Mouse (Mus musculus): ENCODE measurements around the gene Olfr1104.

Gene Olfr1104

GRCm38 (mm10) chr2:87026980-87027379, at the start of gene Olfr1104:
Gene Olfr1104 (minus strand): TSS chr2:87027080.
- DNase-seq (ENCODE audit: low spot score in 2 of 2), result no peak

- DNase-seq (ENCODE audit: low spot score in 2 of 2), result no peak
Measured at GRCm38 (mm10) chr2:87075717-87076116, 48.8 kb upstream of the Olfr1104 start, which contains the start of gene Olfr1107. Gene Olfr1107 (minus strand): TSS chr2:87075817.

GRCm38 (mm10) chr2:87052173-87052572, 25.3 kb upstream of the Olfr1104 start, which contains the start of gene Olfr1106:
Gene Olfr1106 (minus strand): TSS chr2:87052273.
- DNase-seq (ENCODE audit: low spot score in 2 of 2), result no peak

- DNase-seq (ENCODE audit: low spot score in 2 of 2), result no peak
Measured at GRCm38 (mm10) chr2:87036431-87036830, 9.6 kb upstream of the Olfr1104 start, which contains the start of gene Olfr1105. Gene Olfr1105 (minus strand): TSS chr2:87036531.

GRCm38 (mm10) chr2:86998098-86998497, 28.8 kb downstream of the Olfr1104 start, which contains the start of gene Olfr1102:
Gene Olfr1102 (plus strand): TSS chr2:86998398.
- DNase-seq (ENCODE audit: low spot score in 2 of 2), result no peak

GRCm38 (mm10) chr2:86991121-86991520, 35.8 kb downstream of the Olfr1104 start, which contains the start of gene Olfr1101:
Gene Olfr1101 (minus strand): TSS chr2:86991221.
- DNase-seq (ENCODE audit: low spot score in 2 of 2), result no peak

DNA sequence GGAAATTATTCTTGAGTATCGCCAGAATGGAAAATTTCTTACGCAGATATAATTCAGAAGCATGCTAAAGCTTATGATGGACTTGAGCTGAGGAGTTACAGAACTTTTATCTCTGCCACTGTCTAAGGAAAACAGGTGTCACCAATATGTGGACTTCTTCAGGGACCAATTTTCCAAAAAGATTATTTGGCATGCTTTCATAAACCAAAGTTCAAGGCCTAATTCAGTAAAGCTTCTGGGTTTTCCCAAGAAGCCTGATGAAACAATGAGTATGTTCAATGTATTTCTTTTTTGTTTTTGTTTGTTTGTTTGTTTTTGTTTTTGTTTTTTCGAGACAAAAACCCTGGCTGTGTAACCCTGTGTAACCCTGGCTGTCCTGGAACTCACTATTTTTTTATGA, 47.0 kb downstream of the Olfr1104 start, which contains the start of gene Olfr1100:
Gene Olfr1100, minus strand, starts transcription at position 101 of the 400 bp plus-strand sequence.
- no peak for DNase-seq (ENCODE audit: low spot score in 2 of 2)

Data from heart, adult 9 months (tissue).